Mouse (Mus musculus) right cerebral cortex, postnatal 25 days (tissue): ENCODE data around the gene Ski.

Experiments
- DNase-seq: peaks from one replicate; pipeline ENCODE4 v3.0.0; 2022

The Ski gene

GRCm38 (mm10) chr4:155149941-155150275 is 72.5 kb downstream of the Ski start:
- DNase-seq = no peak

DNA sequence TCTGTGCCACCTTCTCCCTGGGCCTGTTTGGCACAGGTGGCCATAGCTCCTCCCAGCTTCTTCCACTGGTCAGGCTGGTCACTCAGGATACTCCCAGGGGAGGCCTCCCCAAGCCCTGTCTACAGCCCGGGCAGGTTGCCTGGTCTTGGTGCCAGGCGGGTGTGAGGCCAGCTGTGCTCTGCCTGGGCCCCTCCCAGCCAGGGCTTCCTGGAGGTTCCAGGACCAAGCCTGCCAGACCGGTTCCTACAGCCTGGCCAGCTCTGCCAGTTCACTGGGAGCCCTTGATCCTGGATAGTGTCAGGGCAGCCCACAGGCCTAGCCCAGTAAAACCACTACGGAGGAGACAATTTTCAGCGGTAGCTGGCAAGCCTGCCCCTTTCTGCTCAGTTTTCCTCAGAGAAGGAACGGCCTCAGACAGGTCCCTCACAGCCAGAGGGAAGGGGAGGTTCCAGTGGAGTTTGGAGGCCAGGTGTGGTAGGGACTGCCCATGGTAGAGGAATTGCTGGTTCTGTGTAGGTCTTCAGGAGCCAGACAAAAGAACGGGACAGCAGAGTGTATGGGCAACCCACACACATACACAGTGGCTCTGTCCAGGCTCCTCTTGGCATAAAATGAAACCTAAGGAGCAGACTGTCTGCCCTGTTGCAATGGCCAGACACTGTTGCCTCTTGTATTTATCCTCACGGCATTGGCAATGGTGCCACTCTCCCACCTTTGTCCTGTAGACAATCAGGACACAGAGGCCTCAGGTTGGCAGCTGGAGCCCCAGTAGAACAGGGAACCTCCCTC is 73.3 kb downstream of the Ski start:
- DNase-seq = no peak

DNA sequence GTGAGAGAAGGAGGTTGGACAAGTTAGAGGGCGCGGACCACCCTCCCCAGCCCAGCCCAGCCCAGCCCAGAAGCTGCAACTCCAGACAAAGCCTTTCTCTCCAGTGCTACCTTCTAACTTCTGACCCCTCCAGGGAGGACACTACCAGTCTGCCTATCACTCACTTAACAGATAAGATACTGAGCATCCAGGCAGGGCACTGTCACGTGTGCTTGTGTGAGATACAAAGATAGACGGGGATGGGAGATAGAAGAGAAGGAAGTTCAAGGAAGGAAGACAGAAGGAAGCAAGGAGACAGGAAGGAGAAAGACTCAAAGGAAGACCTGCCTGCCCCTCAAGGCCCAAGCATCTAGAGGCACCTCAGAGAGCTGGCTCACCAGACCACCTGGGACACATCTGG is 73.9 kb downstream of the Ski start:
- no peak for DNase-seq

DNA sequence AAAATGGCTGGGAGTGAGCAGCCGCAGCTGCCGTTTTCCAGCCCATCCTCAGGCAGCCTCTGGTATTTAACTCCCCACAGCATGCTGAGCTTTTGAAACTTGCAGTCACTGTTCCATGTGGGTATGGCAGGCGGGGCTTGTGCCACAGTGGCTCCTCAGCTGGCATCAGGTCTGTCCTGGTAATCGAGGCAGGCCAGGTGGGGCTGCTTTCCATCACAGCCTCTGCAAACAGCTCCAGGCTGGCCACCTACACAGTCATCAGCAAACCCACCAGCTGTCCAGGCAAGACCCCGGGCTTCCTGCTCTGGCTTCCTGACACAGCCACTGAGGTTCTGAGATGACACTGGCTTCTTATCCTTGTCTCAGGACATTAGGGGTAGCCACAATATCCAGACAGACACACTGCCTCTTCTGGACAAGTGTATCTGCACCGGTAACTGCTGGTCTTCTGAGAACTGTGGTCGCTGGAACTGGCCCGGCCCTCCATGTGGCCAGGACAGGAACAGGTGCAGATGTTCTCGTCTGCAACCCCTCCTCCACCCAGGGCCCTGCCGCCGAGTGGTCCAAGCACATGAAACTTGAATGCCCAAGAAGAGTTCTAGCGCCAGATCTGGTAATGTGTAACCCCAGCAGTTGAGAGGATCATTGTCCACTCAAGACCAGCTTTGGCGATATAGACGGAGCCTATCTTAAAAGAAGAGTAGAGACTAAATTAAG is 76.1 kb downstream of the Ski start:
- no peak for DNase-seq

- no peak for DNase-seq
Observed at GRCm38 (mm10) chr4:155144548-155145180, 77.7 kb downstream of the Ski start.

DNA sequence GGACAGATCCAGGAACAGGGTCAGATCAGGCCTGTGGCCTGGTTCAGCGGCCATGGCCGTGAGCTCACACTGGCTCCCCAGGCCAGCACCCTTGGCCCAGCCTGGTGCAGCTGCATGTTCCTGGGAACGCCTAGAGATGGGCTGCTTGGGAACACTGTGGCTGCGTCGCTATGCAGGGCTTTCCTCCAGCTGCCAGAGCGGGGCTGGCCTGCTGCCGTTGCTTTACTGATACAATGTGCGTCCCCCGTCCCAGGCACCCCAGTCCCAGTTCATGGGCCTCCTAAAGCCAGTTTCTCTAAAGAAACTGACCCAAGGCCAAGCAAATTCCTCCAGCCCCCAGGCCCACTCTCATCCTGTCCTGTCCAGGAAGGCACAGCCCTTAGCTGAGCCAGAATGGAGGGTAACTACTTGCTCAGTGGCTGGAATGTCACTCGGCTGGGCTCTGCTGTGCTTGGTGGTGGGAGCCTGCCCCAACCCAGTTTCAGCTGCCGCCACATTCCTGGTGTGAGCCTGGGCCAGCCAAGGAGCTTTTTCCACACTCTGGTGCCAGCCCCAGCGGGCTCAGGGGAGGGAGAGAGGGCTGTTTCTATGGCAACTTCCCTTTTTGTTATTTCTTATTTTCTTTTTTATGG is 78.4 kb downstream of the Ski start:
- DNase-seq = peak; percentile 66

- no peak for DNase-seq
Observed at GRCm38 (mm10) chr4:155143411-155143810, 79.0 kb downstream of the Ski start.

GRCm38 (mm10) chr4:155142836-155143235 is 79.6 kb downstream of the Ski start:
- DNase-seq = no peak

DNA sequence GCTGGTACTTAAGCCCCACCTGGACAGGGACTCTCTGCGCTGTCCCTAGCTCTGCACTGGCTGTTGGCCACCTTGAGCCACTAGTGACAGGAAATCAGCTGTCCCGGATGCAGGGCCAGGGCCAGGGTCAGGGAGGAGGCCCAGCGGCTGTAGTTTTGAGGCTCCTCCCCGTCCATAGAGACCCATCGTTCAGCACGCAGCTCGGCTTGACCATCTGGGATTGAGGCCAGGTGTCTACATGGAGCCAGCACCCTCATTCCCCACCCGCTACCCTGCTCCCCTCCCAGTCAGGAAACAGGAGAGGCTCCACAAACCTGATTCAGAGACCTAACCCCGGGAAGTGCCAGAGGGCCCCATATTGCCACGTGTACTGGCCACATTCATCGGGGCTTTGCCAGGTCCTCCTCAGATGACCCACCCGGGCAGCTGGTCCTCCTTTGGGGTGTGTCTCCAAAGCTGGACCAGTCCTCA is 81.6 kb downstream of the Ski start:
- no peak for DNase-seq

DNA sequence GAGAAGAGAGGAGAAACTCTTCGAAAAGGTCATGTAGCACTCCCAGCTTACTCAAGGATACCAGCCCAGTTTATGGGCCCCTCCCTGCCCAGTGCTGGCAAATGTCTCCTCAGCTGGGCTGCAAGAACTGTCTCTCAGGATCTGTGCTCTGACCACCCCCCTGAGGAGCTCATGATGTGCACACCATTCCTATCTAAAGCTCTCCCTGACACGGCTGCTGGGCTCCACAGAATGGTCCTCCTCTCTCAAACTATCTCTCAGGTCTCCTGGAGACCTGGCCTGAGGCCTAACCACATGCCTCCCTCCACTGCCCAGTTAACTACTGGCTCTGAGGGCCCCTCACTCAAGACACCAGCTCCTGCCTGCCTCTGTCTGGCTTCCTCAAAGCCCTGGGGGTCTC is 82.2 kb downstream of the Ski start:
- DNase-seq = no peak

DNA sequence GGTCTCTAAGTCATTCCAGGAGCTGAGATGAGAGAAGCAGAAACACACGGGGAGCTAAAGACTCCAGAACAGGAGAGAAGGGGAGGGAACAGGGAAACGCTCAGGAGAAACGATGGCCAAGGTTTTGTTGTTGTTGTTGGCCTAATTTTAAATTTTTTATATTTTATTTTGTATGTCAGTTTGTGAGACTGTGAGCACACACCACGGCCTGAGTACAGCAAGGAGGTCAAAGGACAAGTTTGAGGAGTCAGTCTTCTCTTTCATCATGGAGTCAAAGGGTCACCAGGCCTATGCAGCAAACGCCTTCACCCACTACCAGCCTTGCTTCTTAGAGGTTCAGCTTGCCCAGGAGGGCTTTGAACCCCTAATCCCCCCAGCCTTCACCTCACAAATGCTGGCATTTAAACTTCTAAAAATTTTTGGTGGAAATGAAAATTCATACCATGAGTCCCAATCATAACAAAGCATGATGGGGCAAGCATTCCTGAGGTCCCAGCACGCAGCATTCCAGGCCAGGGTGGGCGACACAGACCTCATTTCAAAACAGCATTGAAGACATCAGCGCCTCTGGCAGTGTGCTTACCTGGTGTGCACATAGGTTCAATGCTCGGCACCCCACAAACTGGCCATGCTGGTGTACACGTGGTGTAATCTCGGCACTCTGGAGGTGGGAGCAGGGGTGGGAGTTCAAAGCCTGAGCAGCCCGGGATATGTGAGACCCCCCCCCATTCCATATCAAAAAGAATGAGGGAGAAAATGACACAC is 82.9 kb downstream of the Ski start:
- DNase-seq = no peak

DNA sequence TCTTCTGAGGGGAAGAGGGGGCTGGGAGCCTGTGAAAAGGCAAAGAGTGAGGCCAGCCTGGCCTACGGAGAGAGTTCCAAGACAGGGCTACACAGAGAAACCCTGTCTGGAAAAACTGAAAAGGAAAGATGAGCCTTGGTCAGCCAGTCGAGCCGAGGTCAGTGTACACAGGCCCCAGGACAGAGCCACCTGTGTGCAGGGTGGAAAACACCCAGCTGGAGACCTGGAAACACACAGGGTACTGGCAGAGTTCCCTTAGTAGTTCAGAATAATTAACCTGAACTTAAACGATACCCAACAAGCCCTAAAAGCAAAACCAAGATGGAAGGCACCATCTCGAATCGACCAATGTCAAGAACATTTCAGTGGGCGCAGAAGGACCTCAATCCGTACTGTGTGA is 83.9 kb downstream of the Ski start:
- no peak for DNase-seq

- no peak for DNase-seq
Observed at GRCm38 (mm10) chr4:155137891-155138290, 84.5 kb downstream of the Ski start.

GRCm38 (mm10) chr4:155135909-155136585 is 86.3 kb downstream of the Ski start:
- DNase-seq = no peak

GRCm38 (mm10) chr4:155134686-155135172 is 87.7 kb downstream of the Ski start:
- no peak for DNase-seq

DNA sequence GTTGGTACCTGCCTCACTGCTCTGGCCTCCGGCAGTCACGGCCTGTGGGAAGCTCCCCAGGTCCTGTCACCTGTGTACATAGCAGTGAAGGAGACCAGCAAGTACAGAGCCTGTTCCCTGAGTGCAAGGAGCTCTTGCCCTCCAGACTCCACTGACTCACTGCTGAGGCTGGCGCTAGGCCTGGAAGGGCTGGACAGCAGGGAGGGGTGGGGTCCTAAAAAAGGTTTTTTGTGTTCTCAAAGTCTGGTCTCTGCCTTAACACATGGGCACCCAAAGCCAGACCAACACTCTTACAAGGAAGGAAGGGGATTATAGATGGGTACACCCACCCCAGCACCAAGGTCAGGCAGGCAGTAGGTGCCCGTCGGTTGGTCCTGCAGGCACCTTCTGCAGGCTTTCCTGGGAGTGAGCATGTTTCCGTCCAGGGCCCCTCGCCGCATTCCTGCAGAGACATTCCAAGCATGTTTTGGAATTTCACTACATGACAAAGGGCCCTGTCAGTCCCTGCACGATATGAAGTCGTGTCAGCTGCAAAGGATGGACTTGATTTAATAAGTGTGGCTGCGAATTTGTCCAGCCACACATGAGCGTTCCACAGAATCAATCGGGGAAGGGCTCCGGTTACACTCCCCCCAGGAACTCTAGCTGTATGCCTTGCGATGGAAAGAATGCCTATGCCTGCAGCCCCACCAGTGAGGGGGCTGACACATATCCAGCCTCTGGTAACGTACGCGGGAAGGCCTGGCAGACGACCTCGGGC is 88.6 kb downstream of the Ski start:
- no peak for DNase-seq

DNA sequence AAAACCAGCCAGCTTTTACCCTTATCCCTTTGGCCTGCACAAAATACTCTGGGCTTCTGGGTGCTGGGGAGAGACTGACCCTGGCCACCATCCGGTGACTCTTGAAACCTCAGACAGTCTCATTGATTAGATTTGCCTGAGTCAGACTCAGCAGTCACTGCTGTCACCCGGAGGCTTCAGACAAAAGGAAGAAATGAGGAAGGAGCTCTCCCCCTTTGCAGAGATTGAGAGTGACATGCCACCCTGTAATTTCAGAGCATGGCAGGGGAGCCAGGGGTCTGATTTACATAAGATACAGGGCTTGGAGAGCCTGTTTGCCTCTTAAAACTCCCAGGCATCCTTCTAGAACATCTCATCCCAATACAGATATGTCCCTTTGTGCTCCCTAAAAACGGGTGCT is 89.2 kb downstream of the Ski start:
- no peak for DNase-seq

DNA sequence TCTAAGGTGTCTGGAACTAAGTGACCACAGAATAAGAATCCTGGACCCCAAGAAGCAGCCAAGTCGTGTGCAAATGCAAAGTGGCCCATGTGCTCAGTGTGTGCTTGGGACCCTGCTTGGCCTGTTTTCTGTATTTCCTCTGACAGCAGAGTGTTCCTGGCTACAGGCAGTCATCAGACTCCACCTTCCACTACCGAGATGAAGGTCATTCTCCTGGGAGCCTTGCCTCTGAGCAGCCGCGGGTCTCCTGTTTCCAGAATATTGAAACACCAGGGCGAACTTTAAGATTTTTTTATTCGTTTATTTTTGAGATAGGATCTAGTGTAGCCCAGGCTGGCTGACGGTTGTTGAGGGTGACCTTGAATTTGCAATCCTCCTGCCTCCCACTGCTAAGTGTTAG is 91.8 kb downstream of the Ski start:
- DNase-seq = no peak

- peak; percentile 88 for DNase-seq
Observed at GRCm38 (mm10) chr4:155129996-155130395, 92.4 kb downstream of the Ski start.

DNA sequence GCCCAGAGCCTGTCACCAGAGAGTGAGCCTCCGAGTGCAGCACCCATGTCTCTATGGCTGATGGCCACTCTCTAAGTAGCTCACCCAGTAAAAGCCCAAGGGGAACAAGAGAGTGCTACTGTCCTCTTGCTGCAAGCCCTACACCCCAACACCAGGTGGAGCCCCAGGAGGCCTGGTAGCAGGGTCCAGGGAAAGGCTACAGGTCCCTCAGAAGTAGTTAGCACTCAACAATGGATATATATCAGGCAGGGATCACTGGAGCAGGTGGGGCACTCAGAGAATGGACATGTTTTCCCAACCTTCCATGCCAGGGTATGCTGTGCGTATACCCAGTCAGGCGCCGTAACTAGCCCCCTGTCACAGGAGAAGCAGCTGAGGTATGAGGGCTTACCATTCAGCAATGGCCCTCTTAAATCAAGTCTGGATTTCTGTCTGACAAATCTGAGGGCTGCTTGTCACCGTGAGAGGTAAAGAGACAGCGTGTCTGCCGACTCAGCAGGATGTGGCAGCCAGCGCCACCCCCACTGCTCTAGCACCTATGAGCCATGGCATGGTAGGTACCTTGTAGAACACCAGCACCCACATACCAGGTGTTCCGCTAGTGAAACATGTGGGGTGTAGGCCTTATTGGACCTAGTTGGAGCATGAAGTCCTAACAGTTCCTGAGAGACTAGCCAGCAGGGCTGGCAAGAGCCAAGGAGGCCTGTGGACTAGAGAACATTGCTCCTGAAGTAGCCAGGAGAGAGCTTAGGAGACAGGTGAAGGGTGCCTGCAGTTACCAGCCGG is 93.1 kb downstream of the Ski start:
- DNase-seq = peak; percentile 66
